Mouse (Mus musculus): ENCODE data around the gene Pygo1.

The Pygo1 gene

GRCm38 (mm10) chr9:72925021-72925934 lies at the start of gene Pygo1:
TSS of gene Pygo1 (plus strand) at chr9:72925645.
- DNase-seq (ENCODE audit: low spot score in 2 of 2) = peak in 1 of 2 experiments; percentile 28

GRCm38 (mm10) chr9:72875878-72876277 lies 49.6 kb upstream of the Pygo1 start:
- no peak for DNase-seq (ENCODE audit: low spot score in 2 of 2)

- no peak for DNase-seq (ENCODE audit: low spot score in 2 of 2)
Observed at GRCm38 (mm10) chr9:72877905-72878304, 47.5 kb upstream of the Pygo1 start.

- DNase-seq (ENCODE audit: low spot score in 2 of 2) = no peak
Observed at GRCm38 (mm10) chr9:72878656-72879055, 46.8 kb upstream of the Pygo1 start.

GRCm38 (mm10) chr9:72879601-72880000 lies 45.8 kb upstream of the Pygo1 start:
- no peak for DNase-seq (ENCODE audit: low spot score in 2 of 2)

GRCm38 (mm10) chr9:72880225-72880960 lies 45.1 kb upstream of the Pygo1 start:
- no peak for DNase-seq (ENCODE audit: low spot score in 2 of 2)

GRCm38 (mm10) chr9:72881026-72881768 lies 44.2 kb upstream of the Pygo1 start:
- no peak for DNase-seq (ENCODE audit: low spot score in 2 of 2)

GRCm38 (mm10) chr9:72883940-72884339 lies 41.5 kb upstream of the Pygo1 start:
- peak in 1 of 2 experiments; percentile 30 for DNase-seq (ENCODE audit: low spot score in 2 of 2)

GRCm38 (mm10) chr9:72889777-72890176 lies 35.7 kb upstream of the Pygo1 start:
- no peak for DNase-seq (ENCODE audit: low spot score in 2 of 2)

- DNase-seq (ENCODE audit: low spot score in 2 of 2) = no peak
Observed at GRCm38 (mm10) chr9:72890499-72891085, 34.9 kb upstream of the Pygo1 start.

- no peak for DNase-seq (ENCODE audit: low spot score in 2 of 2)
Observed at GRCm38 (mm10) chr9:72892761-72893160, 32.7 kb upstream of the Pygo1 start.

GRCm38 (mm10) chr9:72894796-72895352 lies 30.6 kb upstream of the Pygo1 start:
- no peak for DNase-seq (ENCODE audit: low spot score in 2 of 2)

GRCm38 (mm10) chr9:72902057-72902456 lies 23.4 kb upstream of the Pygo1 start:
- no peak for DNase-seq (ENCODE audit: low spot score in 2 of 2)

GRCm38 (mm10) chr9:72902611-72903010 lies 22.8 kb upstream of the Pygo1 start:
- no peak for DNase-seq (ENCODE audit: low spot score in 2 of 2)

- no peak for DNase-seq (ENCODE audit: low spot score in 2 of 2)
Observed at GRCm38 (mm10) chr9:72906693-72907103, 18.7 kb upstream of the Pygo1 start.

- DNase-seq (ENCODE audit: low spot score in 2 of 2) = no peak
Observed at GRCm38 (mm10) chr9:72911381-72911780, 14.1 kb upstream of the Pygo1 start.

GRCm38 (mm10) chr9:72913551-72913950 lies 11.9 kb upstream of the Pygo1 start:
- DNase-seq (ENCODE audit: low spot score in 2 of 2) = no peak

- no peak for DNase-seq (ENCODE audit: low spot score in 2 of 2)
Observed at GRCm38 (mm10) chr9:72915728-72916127, 9.7 kb upstream of the Pygo1 start.

GRCm38 (mm10) chr9:72923068-72923467 lies 2.4 kb upstream of the Pygo1 start:
- DNase-seq (ENCODE audit: low spot score in 2 of 2) = no peak

- DNase-seq (ENCODE audit: low spot score in 2 of 2) = no peak
Observed at GRCm38 (mm10) chr9:72925935-72926258, 452 bp downstream of the Pygo1 start.

- peak; percentile 28 to 38 for DNase-seq (ENCODE audit: low spot score in 2 of 2)
Observed at GRCm38 (mm10) chr9:72931166-72931790, 5.8 kb downstream of the Pygo1 start.

Data from frontal cortex, postnatal 14 days (tissue).